ENCODE assay signal across 11 mouse cellular contexts in genomic region chr4:132524808-132525207, GRCm38 (mm10). TPM values are rescaled to one million over a fixed set of nuclear protein-coding genes. Genes with fewer than 3 reads are reported as not detected.
A peak's percentile ranks its signal among the peaks of the same experiment; 100 is the strongest.
DNase-seq lines count a peak whose midpoint lies in the region; ATAC-seq and TF ChIP-seq lines count a peak whose summit lies in the region.
"Had no signal": no experiment of that assay in that cellular context is flagged by ENCODE, and none has a peak within 500 bp of the region (broad histone marks: within the 10 kb centered on the region; RNA-seq: fewer than 3 reads in every experiment).

No protein-coding gene starts in this region.

- no peaks in the 10 kb centered on the region for H3K9me3 ChIP-seq in heart, embryonic 12.5 days (replicated peaks)
- H3K9me3 ChIP-seq in intestine, embryonic 15.5 days, result no peaks in the 10 kb centered on the region
- no peaks in the 10 kb centered on the region for H3K9me3 ChIP-seq in stomach, postnatal 0 days (ENCODE audit: control insufficient read depth, low read length)
- H3K9me3 ChIP-seq: hindbrain, embryonic 15.5 days had no signal

- ATAC-seq in heart, embryonic 12.5 days (ENCODE audit: insufficient number of reproducible peaks, low FRiP score), result no peak
- peak; percentile 67 for ATAC-seq in intestine, embryonic 15.5 days
- ATAC-seq in stomach, postnatal 0 days (ENCODE audit: low FRiP score, low TSS enrichment), result peak; percentile 72
- ATAC-seq: forebrain, embryonic 16.5 days had no signal

- no peak for TF ChIP-seq EP300 in stomach, postnatal 0 days (optimal IDR thresholded peaks at IDR 0.05)

- no peak for DNase-seq in heart, postnatal 36 days
- DNase-seq in ovary, postnatal 36 days (ENCODE audit: low spot score), result peak; percentile 33
- DNase-seq in ovary, adult 18-20 months (ENCODE audit: low spot score), result no peak
- DNase-seq in stomach, postnatal 0 days (ENCODE audit: low spot score), result peak; percentile 46
- DNase-seq in Muller cell, postnatal 12 days (ENCODE audit: inconsistent ontology term), result no peak
- no peak for DNase-seq in gastrocnemius, postnatal 10 days
- DNase-seq: cerebellum, adult 11-12 months had no signal

- 47% methylated on average over 6 of the region's 6 CpGs for WGBS in heart, embryonic 12.5 days
- WGBS in intestine, embryonic 15.5 days, result 37% methylated on average over 6 of the region's 6 CpGs
- WGBS in stomach, postnatal 0 days, result 35% methylated on average over 6 of the region's 6 CpGs

- H3K4me3 ChIP-seq in heart, embryonic 12.5 days, result no peak overlapping the region
- H3K4me3 ChIP-seq in intestine, embryonic 15.5 days (replicated peaks), result no peak overlapping the region
- H3K4me3 ChIP-seq in stomach, postnatal 0 days (ENCODE audit: low read depth, low read length), result no peak overlapping the region
- H3K4me3 ChIP-seq: hindbrain, embryonic 15.5 days had no signal

- intact Hi-C loops in heart, postnatal 36 days (cut with DNase I), result no loop called here

- TF ChIP-seq CTCF in stomach, postnatal 0 days (IDR thresholded peaks at IDR 0.05; ENCODE audit: low read depth), result no peak

- 0 out of 2 replicates have a peak overlapping the region, but pooled peaks have one; percentile 21 for H3K9ac ChIP-seq in heart, embryonic 12.5 days
- no peak overlapping the region for H3K9ac ChIP-seq in intestine, embryonic 15.5 days
- 0 out of 2 replicates have a peak overlapping the region, but pooled peaks have one; percentile 0 for H3K9ac ChIP-seq in stomach, postnatal 0 days (ENCODE audit: low read length)
- H3K9ac ChIP-seq: hindbrain, embryonic 15.5 days had no signal

- peaks cover 1% of the 10 kb centered on the region for H3K36me3 ChIP-seq in heart, embryonic 12.5 days
- peaks cover under 1% of the 10 kb centered on the region; the same call in 1 of the 2 replicates for H3K36me3 ChIP-seq in intestine, embryonic 15.5 days
- H3K36me3 ChIP-seq in stomach, postnatal 0 days (ENCODE audit: control insufficient read depth, insufficient read depth, low read length), result no peaks in the 10 kb centered on the region

- no peaks in the 10 kb centered on the region for H3K27me3 ChIP-seq in heart, embryonic 12.5 days (replicated peaks)
- no peaks in the 10 kb centered on the region for H3K27me3 ChIP-seq in intestine, embryonic 15.5 days (replicated peaks)
- no peaks in the 10 kb centered on the region for H3K27me3 ChIP-seq in stomach, postnatal 0 days (ENCODE audit: control insufficient read depth, insufficient read depth, low read length)
- H3K27me3 ChIP-seq: hindbrain, embryonic 15.5 days had no signal

- no peak overlapping the region for H3K27ac ChIP-seq in heart, embryonic 12.5 days (ENCODE audit: poor library complexity, severe bottlenecking)
- peak overlapping the region; percentile 69 for H3K27ac ChIP-seq in intestine, embryonic 15.5 days
- peak overlapping the region; percentile 90 for H3K27ac ChIP-seq in stomach, postnatal 0 days (replicated peaks)
- H3K27ac ChIP-seq: hindbrain, embryonic 15.5 days had no signal

- no peak overlapping the region for H3K4me2 ChIP-seq in heart, embryonic 12.5 days
- 0 out of 2 replicates have a peak overlapping the region, but pooled peaks have one; percentile 0 for H3K4me2 ChIP-seq in intestine, embryonic 15.5 days (replicated peaks)
- 0 out of 2 replicates have a peak overlapping the region, but pooled peaks have one; percentile 11 for H3K4me2 ChIP-seq in stomach, postnatal 0 days (replicated peaks; ENCODE audit: low read depth)
- H3K4me2 ChIP-seq: hindbrain, embryonic 15.5 days had no signal

- H3K4me1 ChIP-seq in heart, embryonic 12.5 days (replicated peaks), result peaks cover 13% of the 10 kb centered on the region
- H3K4me1 ChIP-seq in intestine, embryonic 15.5 days (replicated peaks), result peaks cover 9% of the 10 kb centered on the region; the same call in 1 of the 2 replicates
- no peaks in the 10 kb centered on the region for H3K4me1 ChIP-seq in stomach, postnatal 0 days (replicated peaks; ENCODE audit: control insufficient read depth, insufficient read depth)
- H3K4me1 ChIP-seq: hindbrain, embryonic 15.5 days had no signal

RNA-seq across cellular contexts. Expression of gene Atpif1, which starts 8.7 kb away (rescaled TPM):
- 1,373 and 1,377 TPM in 2 replicates for polyA plus RNA-seq in heart, embryonic 12.5 days (2016; fragmentation: Nextera tagmentation; extraction: Ambion mirVana)
- 100 to 1,000 TPM; 311 to 330 TPM for total RNA-seq in heart, postnatal 36 days (2021)
- polyA plus RNA-seq in intestine, embryonic 15.5 days (2015; fragmentation: Nextera tagmentation; extraction: Ambion mirVana), result 1,295 and 1,316 TPM in 2 replicates
- polyA plus RNA-seq in stomach, postnatal 0 days (2015; fragmentation: Nextera tagmentation; extraction: Ambion mirVana), result 1,179 and 1,213 TPM in 2 replicates
- total RNA-seq in gastrocnemius, postnatal 10 days (2021), result 100 to 1,000 TPM; 115 to 139 TPM

RNA-seq across cellular contexts. Expression of gene Dnajc8, which starts 10.5 kb away (rescaled TPM):
- 130 and 135 TPM in 2 replicates for polyA plus RNA-seq in heart, embryonic 12.5 days (2016; fragmentation: Nextera tagmentation; extraction: Ambion mirVana)
- 10 to 100 TPM; 50.9 to 63.2 TPM for total RNA-seq in heart, postnatal 36 days (2021)
- polyA plus RNA-seq in intestine, embryonic 15.5 days (2015; fragmentation: Nextera tagmentation; extraction: Ambion mirVana), result 138 and 154 TPM in 2 replicates
- 103 and 116 TPM in 2 replicates for polyA plus RNA-seq in stomach, postnatal 0 days (2015; fragmentation: Nextera tagmentation; extraction: Ambion mirVana)
- 10 to 100 TPM; 70.0 to 74.9 TPM for total RNA-seq in gastrocnemius, postnatal 10 days (2021)

RNA-seq across cellular contexts. Expression of gene Sesn2, which starts 14.5 kb away (rescaled TPM):
- 10.3 and 10.5 TPM in 2 replicates for polyA plus RNA-seq in heart, embryonic 12.5 days (2016; fragmentation: Nextera tagmentation; extraction: Ambion mirVana)
- 1 to 10 TPM; 3.3 to 4.1 TPM for total RNA-seq in heart, postnatal 36 days (2021)
- 10.8 and 11.2 TPM in 2 replicates for polyA plus RNA-seq in intestine, embryonic 15.5 days (2015; fragmentation: Nextera tagmentation; extraction: Ambion mirVana)
- 7.6 and 8.2 TPM in 2 replicates for polyA plus RNA-seq in stomach, postnatal 0 days (2015; fragmentation: Nextera tagmentation; extraction: Ambion mirVana)
- 1 to 10 TPM; 2.2 to 2.6 TPM for total RNA-seq in gastrocnemius, postnatal 10 days (2021)

RNA-seq across cellular contexts. Expression of gene Ptafr, which starts 39.1 kb away (rescaled TPM):
- 0.23 and 0.27 TPM in 2 replicates for polyA plus RNA-seq in heart, embryonic 12.5 days (2016; fragmentation: Nextera tagmentation; extraction: Ambion mirVana)
- total RNA-seq in heart, postnatal 36 days (2021), result 1 to 10 TPM; 1.8 to 3.2 TPM
- 1.1 TPM in 2 replicates for polyA plus RNA-seq in intestine, embryonic 15.5 days (2015; fragmentation: Nextera tagmentation; extraction: Ambion mirVana)
- 0.88 and 0.90 TPM in 2 replicates for polyA plus RNA-seq in stomach, postnatal 0 days (2015; fragmentation: Nextera tagmentation; extraction: Ambion mirVana)
- total RNA-seq in gastrocnemius, postnatal 10 days (2021), result 1 to 10 TPM; 2.0 to 2.8 TPM

Comparison
In these comparisons a context has a peak if more than half of its experiments do, and no peak if none do; other contexts are left out.
1. DNase-seq: peak in ovary, postnatal 36 days (single experiment) and stomach, postnatal 0 days (single experiment); none in heart, postnatal 36 days (0 of 2), ovary, adult 18-20 months (single experiment), Muller cell, postnatal 12 days (single experiment) and gastrocnemius, postnatal 10 days (single experiment).